In the genomic region with DNA sequence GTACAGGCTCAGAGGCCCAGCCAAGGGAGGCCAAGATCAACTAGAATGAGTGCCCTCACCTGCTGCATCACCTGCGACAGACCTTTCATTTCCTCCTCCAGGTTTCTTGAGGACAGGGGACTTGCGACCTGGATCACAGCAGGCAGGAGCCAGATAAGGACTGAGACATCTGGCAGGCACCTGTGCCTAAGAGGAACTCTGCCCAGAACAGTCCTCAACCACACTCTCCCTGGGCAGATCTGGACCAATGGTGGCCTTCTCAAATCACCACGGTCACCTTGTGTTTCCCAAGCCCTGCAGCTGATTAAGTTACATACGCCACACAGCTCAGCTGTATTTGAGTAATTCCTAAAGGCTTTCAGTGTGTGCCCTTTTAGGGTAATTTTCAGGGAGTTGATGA, we compare ENCODE assay signal across 8 mouse cellular contexts. TPM values are rescaled to one million over a fixed set of nuclear protein-coding genes. Genes with fewer than 3 reads are reported as not detected.
A peak's percentile ranks its signal among the peaks of the same experiment; 100 is the strongest.
DNase-seq lines count a peak whose midpoint lies in the region; ATAC-seq lines count a peak whose summit lies in the region.

No protein-coding gene starts in this region.

- H3K27me3 ChIP-seq in liver, embryonic 12.5 days (replicated peaks) = no peaks in the 10 kb centered on the region

- H3K4me2 ChIP-seq in liver, embryonic 12.5 days = peak overlapping the region; percentile 97

- peak overlapping the region; percentile 88 for H3K27ac ChIP-seq in liver, embryonic 12.5 days

- H3K36me3 ChIP-seq in liver, embryonic 12.5 days = peaks cover 13% of the 10 kb centered on the region

- no peak for ATAC-seq in liver, embryonic 12.5 days

- peak overlapping the region; percentile 74 for H3K9ac ChIP-seq in liver, embryonic 12.5 days

- peak; percentile 49 to 60 for DNase-seq in heart, adult 18-20 months
- no peak for DNase-seq in heart, postnatal 4 days
- peak; percentile 42 for DNase-seq in NIH3T3 (ENCODE audit: low read depth)
- DNase-seq in heart, adult 9 months (ENCODE audit: low spot score in 2 of 2) = peak; percentile 25 to 40
- DNase-seq in embryo, embryonic 10 days (ENCODE audit: low spot score) = no peak
- DNase-seq in left cerebral cortex, adult 9 months (ENCODE audit: low spot score in 2 of 2) = no peak
- DNase-seq in layer of hippocampus, adult 9-11 months = no peak

- peaks cover 39% of the 10 kb centered on the region for H3K4me1 ChIP-seq in liver, embryonic 12.5 days

- peak overlapping the region; percentile 74 for H3K4me3 ChIP-seq in liver, embryonic 12.5 days

- WGBS in liver, embryonic 12.5 days (ENCODE audit: insufficient replicate concordance) = 54% methylated on average over 4 of the region's 4 CpGs

- H3K9me3 ChIP-seq in liver, embryonic 12.5 days (replicated peaks) = no peaks in the 10 kb centered on the region

RNA-seq across cellular contexts. Expression of a gene that starts 0.9 kb away (rescaled TPM):
- total RNA-seq in heart, adult 18-20 months (2021) = 1 to 10 TPM in 1 of 2 experiments, under 1 TPM in 1; 0.87 to 1.2 TPM
- 1 to 10 TPM; 1.2 to 1.5 TPM for total RNA-seq in heart, postnatal 4 days (2021)
- 0.11 and 0.19 TPM in 2 replicates for polyA plus RNA-seq in liver, embryonic 12.5 days (2016; fragmentation: Nextera tagmentation; extraction: Ambion mirVana)

RNA-seq across cellular contexts. Expression of a gene that starts 1.2 kb away (rescaled TPM):
- 10 to 100 TPM; 21.6 to 28.7 TPM for total RNA-seq in heart, adult 18-20 months (2021)
- 10 to 100 TPM; 27.3 to 31.4 TPM for total RNA-seq in heart, postnatal 4 days (2021)
- 32.4 and 40.7 TPM in 2 replicates for polyA plus RNA-seq in liver, embryonic 12.5 days (2016; fragmentation: Nextera tagmentation; extraction: Ambion mirVana)

RNA-seq across cellular contexts. Expression of a gene that starts 21.8 kb away (rescaled TPM):
- total RNA-seq in heart, adult 18-20 months (2021) = 10 to 100 TPM; 13.5 to 14.7 TPM
- total RNA-seq in heart, postnatal 4 days (2021) = 10 to 100 TPM; 33.4 to 41.5 TPM
- polyA plus RNA-seq in liver, embryonic 12.5 days (2016; fragmentation: Nextera tagmentation; extraction: Ambion mirVana) = 326 and 340 TPM in 2 replicates

RNA-seq across cellular contexts. Expression of a gene that starts 27.3 kb away (rescaled TPM):
- 1 to 10 TPM; 1.5 to 2.5 TPM for total RNA-seq in heart, adult 18-20 months (2021)
- 10 to 100 TPM; 53.3 to 56.9 TPM for total RNA-seq in heart, postnatal 4 days (2021)
- polyA plus RNA-seq in liver, embryonic 12.5 days (2016; fragmentation: Nextera tagmentation; extraction: Ambion mirVana) = 199 and 203 TPM in 2 replicates

RNA-seq across cellular contexts. Expression of a gene that starts 27.6 kb away (rescaled TPM):
- 10 to 100 TPM; 19.5 to 19.6 TPM for total RNA-seq in heart, adult 18-20 months (2021)
- 10 to 100 TPM; 16.0 to 19.2 TPM for total RNA-seq in heart, postnatal 4 days (2021)
- polyA plus RNA-seq in liver, embryonic 12.5 days (2016; fragmentation: Nextera tagmentation; extraction: Ambion mirVana) = 26.4 and 27.3 TPM in 2 replicates

Comparison
In these comparisons a context has a peak if more than half of its experiments do, and no peak if none do; other contexts are left out.
1. DNase-seq: peak in heart, adult 18-20 months (2 of 2), NIH3T3 (single experiment) and heart, adult 9 months (2 of 2); none in heart, postnatal 4 days (single experiment), embryo, embryonic 10 days (single experiment), left cerebral cortex, adult 9 months (0 of 2) and layer of hippocampus, adult 9-11 months (single experiment).